Mouse (Mus musculus): ENCODE measurements around the gene Samm50.

Gene Samm50

DNA sequence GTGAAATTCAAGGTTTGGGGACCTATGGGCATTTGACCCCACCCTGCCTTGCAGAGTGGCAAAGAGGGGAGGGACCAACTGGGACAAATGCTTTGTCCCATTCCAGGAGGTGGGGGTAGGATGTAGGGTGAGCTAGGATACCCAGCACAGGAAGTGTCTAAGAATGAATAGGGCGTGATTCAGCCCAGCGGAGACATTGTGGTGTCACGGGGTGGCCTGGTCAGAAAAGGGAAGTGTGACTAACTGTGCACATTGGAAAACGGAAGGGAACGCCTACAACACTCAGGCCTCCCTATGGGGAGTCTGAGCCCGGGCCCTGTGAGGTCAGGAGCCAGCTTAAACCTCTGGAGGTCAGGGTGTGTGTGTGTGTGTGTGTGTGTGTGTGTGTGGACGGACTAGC is 43.6 kb downstream of the Samm50 start:
- Histone ChIP-seq H3K36me3 (ENCODE audit: insufficient read depth, low read length) (peaks cover 19% of the 10 kb centered on the region), H3K27me3 (ENCODE audit: insufficient read depth, low read length) (peaks cover 16% of the 10 kb centered on the region), H3K4me3 (replicated peaks; ENCODE audit: low read length) (peak overlapping the region; percentile 49), H3K4me1 (replicated peaks; ENCODE audit: low read depth, low read length) (peaks cover 90% of the 10 kb centered on the region), H3K9me3 (ENCODE audit: low read length) (no peaks in the 10 kb centered on the region)
- TF ChIP-seq CTCF (conservative IDR thresholded peaks at IDR 0.05; ENCODE audit: low read length): no peak
- peak; percentile 86 for TF ChIP-seq NANOG (IDR thresholded peaks at IDR 0.05; ENCODE audit: borderline replicate concordance, low read length)

DNA sequence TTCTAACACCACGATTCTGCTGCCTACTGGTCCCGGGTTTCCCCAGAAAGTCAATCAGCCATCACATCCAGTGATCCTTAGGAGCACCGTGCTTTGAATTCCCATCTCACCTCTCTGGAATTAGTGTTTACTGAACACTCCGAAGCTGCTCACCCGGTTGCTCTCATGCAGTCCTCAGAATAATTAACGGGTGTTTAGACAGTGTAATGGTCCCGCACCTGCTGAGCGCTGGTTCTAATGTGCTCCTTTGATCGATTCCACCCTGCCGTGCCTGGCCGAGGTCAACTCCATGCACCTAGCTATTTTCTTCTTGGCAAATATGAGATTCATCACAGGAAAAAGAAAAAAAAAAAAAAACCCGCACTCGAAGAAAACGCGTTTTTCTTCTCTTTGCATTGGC is 46.5 kb downstream of the Samm50 start:
- H3K4me3 ChIP-seq (replicated peaks; ENCODE audit: low read length): peak overlapping the region; percentile 52
- H3K36me3 ChIP-seq (ENCODE audit: insufficient read depth, low read length): peaks cover 31% of the 10 kb centered on the region
- H3K27me3 ChIP-seq (ENCODE audit: insufficient read depth, low read length): peaks cover 12% of the 10 kb centered on the region
- TF ChIP-seq POU5F1 (IDR thresholded peaks at IDR 0.05; ENCODE audit: borderline replicate concordance, low read length) (no peak), NANOG (IDR thresholded peaks at IDR 0.05; ENCODE audit: borderline replicate concordance, low read length) (no peak), CTCF (conservative IDR thresholded peaks at IDR 0.05; ENCODE audit: low read length) (no peak)
- no peaks in the 10 kb centered on the region for H3K9me3 ChIP-seq (ENCODE audit: low read length)
- peaks cover 78% of the 10 kb centered on the region for H3K4me1 ChIP-seq (replicated peaks; ENCODE audit: low read depth, low read length)

DNA sequence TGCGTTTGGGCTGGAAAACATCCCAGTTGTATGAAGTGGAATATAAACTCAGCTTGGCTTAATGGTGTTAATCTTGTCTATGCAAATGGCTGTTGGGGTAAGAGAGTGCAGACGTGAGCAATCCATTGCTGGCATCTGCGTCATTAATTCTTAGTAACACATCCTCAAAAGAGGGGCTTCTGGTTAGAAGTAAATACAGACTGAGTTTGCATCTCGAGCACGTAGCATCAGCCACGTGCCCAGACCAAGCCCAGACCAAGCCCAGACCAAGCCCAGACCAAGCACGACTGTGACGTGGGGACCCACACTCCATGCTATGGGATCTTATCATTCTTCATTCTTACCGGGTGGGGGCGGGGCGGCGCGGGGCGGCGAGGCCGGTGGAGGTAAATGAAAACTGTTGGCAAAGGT is 47.0 kb downstream of the Samm50 start:
- TF ChIP-seq CTCF (conservative IDR thresholded peaks at IDR 0.05; ENCODE audit: low read length): no peak
- no peak for TF ChIP-seq POU5F1 (IDR thresholded peaks at IDR 0.05; ENCODE audit: borderline replicate concordance, low read length)
- TF ChIP-seq NANOG (IDR thresholded peaks at IDR 0.05; ENCODE audit: borderline replicate concordance, low read length): no peak
- Histone ChIP-seq H3K27me3 (ENCODE audit: insufficient read depth, low read length) (peaks cover 12% of the 10 kb centered on the region), H3K36me3 (ENCODE audit: insufficient read depth, low read length) (peaks cover 31% of the 10 kb centered on the region), H3K9me3 (ENCODE audit: low read length) (no peaks in the 10 kb centered on the region), H3K4me1 (replicated peaks; ENCODE audit: low read depth, low read length) (peaks cover 74% of the 10 kb centered on the region), H3K4me3 (replicated peaks; ENCODE audit: low read length) (peak overlapping the region; percentile 52)

DNA sequence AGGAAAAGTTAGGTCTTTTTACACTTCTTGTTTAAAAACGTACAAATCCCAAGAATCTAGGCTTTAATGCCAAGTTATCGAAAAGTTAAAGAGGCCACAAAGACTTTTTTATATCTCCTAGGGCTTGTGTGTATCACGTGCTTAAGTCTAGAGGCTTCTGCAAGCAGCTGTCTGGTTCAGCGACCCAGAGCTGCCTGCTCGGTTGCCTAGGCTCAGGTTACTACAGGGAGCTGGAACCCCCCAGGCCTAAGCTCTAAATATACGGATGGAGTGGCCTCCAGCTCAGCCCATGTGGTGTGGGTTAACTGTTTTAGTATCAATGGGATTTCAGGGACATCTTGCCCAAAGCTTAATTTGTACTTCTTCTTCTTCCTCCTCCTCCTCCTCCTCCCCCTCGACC is 49.5 kb downstream of the Samm50 start:
- H3K9me3 ChIP-seq (ENCODE audit: low read length): no peaks in the 10 kb centered on the region
- TF ChIP-seq POU5F1 (IDR thresholded peaks at IDR 0.05; ENCODE audit: borderline replicate concordance, low read length) (no peak), CTCF (conservative IDR thresholded peaks at IDR 0.05; ENCODE audit: low read length) (no peak), NANOG (IDR thresholded peaks at IDR 0.05; ENCODE audit: borderline replicate concordance, low read length) (no peak)
- H3K27me3 ChIP-seq (ENCODE audit: insufficient read depth, low read length): peaks cover 12% of the 10 kb centered on the region

DNA sequence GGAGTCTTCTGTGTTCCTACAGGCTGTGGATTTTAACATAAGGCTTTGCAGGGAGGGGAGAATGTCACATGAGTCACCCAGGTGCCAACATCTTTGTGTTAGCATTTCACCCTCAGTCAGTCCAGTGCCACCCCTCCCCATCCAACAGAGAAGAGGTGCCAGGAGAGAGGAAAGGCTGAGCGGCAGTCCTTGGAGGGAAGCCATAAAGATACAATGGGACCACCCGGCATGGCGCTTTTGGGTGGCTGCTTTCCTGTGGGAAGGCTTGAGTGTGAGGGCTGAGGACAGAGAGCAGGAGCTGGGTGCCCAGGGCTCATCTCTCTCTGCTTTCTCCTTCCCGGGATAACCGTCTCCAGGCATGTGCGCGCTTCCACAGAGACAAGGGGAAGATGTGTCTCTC is 53.1 kb downstream of the Samm50 start:
- no peak for TF ChIP-seq POU5F1 (IDR thresholded peaks at IDR 0.05; ENCODE audit: borderline replicate concordance, low read length)
- TF ChIP-seq NANOG (IDR thresholded peaks at IDR 0.05; ENCODE audit: borderline replicate concordance, low read length): no peak
- TF ChIP-seq CTCF (conservative IDR thresholded peaks at IDR 0.05; ENCODE audit: low read length): no peak
- Histone ChIP-seq H3K27me3 (ENCODE audit: insufficient read depth, low read length) (no peaks in the 10 kb centered on the region), H3K36me3 (ENCODE audit: insufficient read depth, low read length) (peaks cover 31% of the 10 kb centered on the region), H3K4me1 (replicated peaks; ENCODE audit: low read depth, low read length) (peaks cover 63% of the 10 kb centered on the region), H3K4me3 (replicated peaks; ENCODE audit: low read length) (no peak overlapping the region), H3K9me3 (ENCODE audit: low read length) (peaks cover 7% of the 10 kb centered on the region; the same call in 1 of the 2 replicates)

More for the DNA sequence above, 49.5 kb downstream of the Samm50 start:
- Histone ChIP-seq H3K4me3 (replicated peaks; ENCODE audit: low read length) (no peak overlapping the region), H3K36me3 (ENCODE audit: insufficient read depth, low read length) (peaks cover 37% of the 10 kb centered on the region), H3K4me1 (replicated peaks; ENCODE audit: low read depth, low read length) (peaks cover 76% of the 10 kb centered on the region)

DNA sequence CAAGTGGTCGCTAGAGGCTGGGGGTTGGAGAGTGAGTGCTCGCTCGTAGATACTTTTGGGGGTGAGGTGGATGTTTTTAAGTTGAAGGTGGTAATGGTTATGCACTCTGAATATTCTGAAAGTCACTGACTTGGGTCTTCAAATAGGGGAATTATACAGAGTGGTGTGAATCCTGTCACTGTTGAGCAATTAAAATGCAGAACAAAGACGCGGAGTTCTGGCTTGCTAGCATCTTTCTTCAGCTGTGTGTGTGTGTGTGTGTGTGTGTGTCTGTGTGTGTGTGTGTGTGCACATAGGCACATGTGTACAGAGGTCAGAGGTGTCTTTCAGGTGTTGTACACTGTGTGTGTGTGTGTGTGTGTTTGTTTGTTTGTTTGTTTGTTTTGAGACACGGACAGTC is 54.2 kb downstream of the Samm50 start:
- no peak overlapping the region for H3K4me3 ChIP-seq (replicated peaks; ENCODE audit: low read length)
- H3K4me1 ChIP-seq (replicated peaks; ENCODE audit: low read depth, low read length): peaks cover 60% of the 10 kb centered on the region
- H3K9me3 ChIP-seq (ENCODE audit: low read length): peaks cover 7% of the 10 kb centered on the region; the same call in 1 of the 2 replicates
- peaks cover 38% of the 10 kb centered on the region for H3K36me3 ChIP-seq (ENCODE audit: insufficient read depth, low read length)
- no peaks in the 10 kb centered on the region for H3K27me3 ChIP-seq (ENCODE audit: insufficient read depth, low read length)
- TF ChIP-seq NANOG (IDR thresholded peaks at IDR 0.05; ENCODE audit: borderline replicate concordance, low read length) (no peak), POU5F1 (IDR thresholded peaks at IDR 0.05; ENCODE audit: borderline replicate concordance, low read length) (no peak), CTCF (conservative IDR thresholded peaks at IDR 0.05; ENCODE audit: low read length) (no peak)

DNA sequence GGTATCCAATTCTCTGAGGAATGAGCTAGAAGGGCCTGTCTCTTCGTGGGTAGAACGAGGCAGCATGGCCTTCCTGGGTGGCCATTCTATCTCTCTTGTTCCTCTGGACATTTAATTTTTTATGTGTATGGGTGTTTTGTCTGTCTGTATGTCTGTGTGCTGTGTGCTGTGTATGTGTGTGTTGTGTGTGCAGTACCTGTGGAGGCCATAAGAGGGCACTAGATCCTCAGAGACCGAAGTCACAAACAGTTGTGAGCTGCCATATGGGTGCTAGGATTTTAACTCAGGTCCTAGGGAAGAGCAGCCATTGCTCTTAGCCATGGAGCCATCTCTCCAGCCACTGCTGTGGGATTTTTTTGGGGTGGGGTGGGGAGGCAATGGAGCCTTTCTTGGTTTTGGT is 55.3 kb downstream of the Samm50 start:
- Histone ChIP-seq H3K4me1 (replicated peaks; ENCODE audit: low read depth, low read length) (peaks cover 56% of the 10 kb centered on the region), H3K9me3 (ENCODE audit: low read length) (peaks cover 7% of the 10 kb centered on the region; the same call in 1 of the 2 replicates), H3K36me3 (ENCODE audit: insufficient read depth, low read length) (peaks cover 36% of the 10 kb centered on the region), H3K27me3 (ENCODE audit: insufficient read depth, low read length) (no peaks in the 10 kb centered on the region), H3K4me3 (replicated peaks; ENCODE audit: low read length) (no peak overlapping the region)
- TF ChIP-seq POU5F1 (IDR thresholded peaks at IDR 0.05; ENCODE audit: borderline replicate concordance, low read length) (no peak), CTCF (conservative IDR thresholded peaks at IDR 0.05; ENCODE audit: low read length) (peak; percentile 75)

DNA sequence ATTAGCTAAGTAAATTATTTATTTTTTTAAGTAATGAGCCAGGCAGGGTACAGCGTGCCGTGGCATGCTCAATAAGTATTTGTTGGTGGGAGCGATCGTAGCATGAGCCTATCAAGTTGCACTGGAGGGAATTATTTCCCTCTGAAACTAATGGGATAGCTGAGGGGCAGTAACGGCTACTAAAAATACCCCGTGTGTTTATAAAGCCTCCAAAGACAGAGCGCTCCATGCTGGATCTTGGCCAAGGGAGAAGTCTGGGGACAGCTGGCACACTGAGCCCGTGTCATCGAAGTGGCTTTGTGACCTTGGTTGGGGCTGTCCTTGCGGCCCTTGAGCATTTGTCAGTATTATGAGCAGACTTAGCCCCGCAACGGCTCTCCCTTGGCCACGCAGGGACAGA is 59.2 kb downstream of the Samm50 start:
- peaks cover 35% of the 10 kb centered on the region for H3K36me3 ChIP-seq (ENCODE audit: insufficient read depth, low read length)
- no peak overlapping the region for H3K4me3 ChIP-seq (replicated peaks; ENCODE audit: low read length)
- H3K27me3 ChIP-seq (ENCODE audit: insufficient read depth, low read length): no peaks in the 10 kb centered on the region
- TF ChIP-seq POU5F1 (IDR thresholded peaks at IDR 0.05; ENCODE audit: borderline replicate concordance, low read length): no peak
- TF ChIP-seq CTCF (conservative IDR thresholded peaks at IDR 0.05; ENCODE audit: low read length): no peak
- no peak for TF ChIP-seq NANOG (IDR thresholded peaks at IDR 0.05; ENCODE audit: borderline replicate concordance, low read length)
- H3K4me1 ChIP-seq (replicated peaks; ENCODE audit: low read depth, low read length): peaks cover 62% of the 10 kb centered on the region
- H3K9me3 ChIP-seq (ENCODE audit: low read length): peaks cover 7% of the 10 kb centered on the region; the same call in 1 of the 2 replicates

DNA sequence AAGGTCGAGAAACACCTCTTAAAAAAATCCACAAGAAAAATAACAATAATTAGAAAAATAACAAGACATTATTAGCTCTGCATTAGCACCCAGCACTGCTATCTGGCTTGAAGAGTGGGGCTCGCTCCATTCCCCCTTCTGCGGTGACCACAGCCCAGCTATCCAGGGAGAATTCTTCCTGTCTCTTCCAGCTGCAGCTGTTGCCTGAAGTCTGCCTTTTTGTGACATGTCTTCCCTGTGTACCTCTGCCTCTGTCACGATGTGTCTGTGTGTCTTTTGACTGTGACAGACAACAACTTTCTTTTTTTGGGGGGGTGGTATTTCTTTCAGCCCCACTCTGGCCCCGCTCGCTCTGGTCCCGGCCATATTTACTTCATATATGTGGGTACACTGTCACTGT is 60.6 kb downstream of the Samm50 start:
- peaks cover 60% of the 10 kb centered on the region for H3K4me1 ChIP-seq (replicated peaks; ENCODE audit: low read depth, low read length)
- no peaks in the 10 kb centered on the region for H3K27me3 ChIP-seq (ENCODE audit: insufficient read depth, low read length)
- H3K4me3 ChIP-seq (replicated peaks; ENCODE audit: low read length): no peak overlapping the region
- TF ChIP-seq POU5F1 (IDR thresholded peaks at IDR 0.05; ENCODE audit: borderline replicate concordance, low read length) (no peak), CTCF (conservative IDR thresholded peaks at IDR 0.05; ENCODE audit: low read length) (no peak), NANOG (IDR thresholded peaks at IDR 0.05; ENCODE audit: borderline replicate concordance, low read length) (no peak)
- H3K9me3 ChIP-seq (ENCODE audit: low read length): no peaks in the 10 kb centered on the region
- peaks cover 47% of the 10 kb centered on the region for H3K36me3 ChIP-seq (ENCODE audit: insufficient read depth, low read length)
